Mouse (Mus musculus) forebrain, embryonic 13.5 days (tissue): ENCODE data around the gene Ranbp17. TPM values are rescaled to one million over a fixed set of nuclear protein-coding genes. Genes with fewer than 3 reads are reported as not detected.

Experiments
- ATAC-seq: fragments of 200-750 bp; cut with Nextera tagmentation; 2 replicates; pipeline ENCODE4 v1.8.0; 2017
- H3K27ac ChIP-seq: fragments of 300-500 bp; sonication (generic); 2 replicates; pipeline ENCODE4 v1.5.1; 2015; ENCODE audit warnings: inconsistent platforms, mild to moderate bottlenecking, moderate library complexity
- H3K27me3 ChIP-seq: fragments of 300-500 bp; sonication (generic); 2 replicates; pipeline ENCODE4 v1.6.1; 2015; ENCODE audit warnings: mild to moderate bottlenecking, inconsistent platforms
- H3K36me3 ChIP-seq: fragments of 300-500 bp; sonication (generic); 2 replicates; pipeline ENCODE4 v1.6.1; 2015; ENCODE audit warnings: mild to moderate bottlenecking, inconsistent platforms; ENCODE audit not compliant: poor library complexity, severe bottlenecking
- H3K4me1 ChIP-seq: fragments of 300-500 bp; sonication (generic); 2 replicates; pipeline ENCODE4 v1.6.1; 2015; ENCODE audit warnings: inconsistent platforms
- H3K4me2 ChIP-seq: fragments of 300-500 bp; sonication (generic); 2 replicates; pipeline ENCODE4 v1.6.1; 2015; ENCODE audit warnings: inconsistent platforms, mild to moderate bottlenecking, moderate library complexity
- H3K4me3 ChIP-seq: fragments of 300-500 bp; sonication (generic); 2 replicates; pipeline ENCODE4 v1.5.1; 2015; ENCODE audit warnings: mild to moderate bottlenecking, inconsistent platforms
- H3K9ac ChIP-seq: fragments of 300-500 bp; sonication (generic); 2 replicates; pipeline ENCODE4 v1.6.1; 2015; ENCODE audit warnings: mild to moderate bottlenecking, inconsistent platforms
- H3K9me3 ChIP-seq: fragments of 300-500 bp; sonication (generic); replicated peaks from 2 replicates; pipeline ENCODE4 v1.6.1; 2016; ENCODE audit warnings: inconsistent platforms
- WGBS: fragments of 180-500 bp; shearing (Covaris S2); methylation state at CpG from one replicate; pipeline ENCODE4 v1.1.7; 2015; 5-methylcytosine and 5-hydroxymethylcytosine counted together
- polyA plus RNA-seq: library from polyadenylated mRNA; unstranded; fragments of >200 nt; fragmentation: Nextera tagmentation; extraction: Ambion mirVana; gene quantifications from 2 replicates; pipeline ENCODE4 v1.2.1, GENCODE M21; 2015

Ranbp17 gene
- 8.5 and 9.8 TPM in 2 replicates for polyA plus RNA-seq

DNA sequence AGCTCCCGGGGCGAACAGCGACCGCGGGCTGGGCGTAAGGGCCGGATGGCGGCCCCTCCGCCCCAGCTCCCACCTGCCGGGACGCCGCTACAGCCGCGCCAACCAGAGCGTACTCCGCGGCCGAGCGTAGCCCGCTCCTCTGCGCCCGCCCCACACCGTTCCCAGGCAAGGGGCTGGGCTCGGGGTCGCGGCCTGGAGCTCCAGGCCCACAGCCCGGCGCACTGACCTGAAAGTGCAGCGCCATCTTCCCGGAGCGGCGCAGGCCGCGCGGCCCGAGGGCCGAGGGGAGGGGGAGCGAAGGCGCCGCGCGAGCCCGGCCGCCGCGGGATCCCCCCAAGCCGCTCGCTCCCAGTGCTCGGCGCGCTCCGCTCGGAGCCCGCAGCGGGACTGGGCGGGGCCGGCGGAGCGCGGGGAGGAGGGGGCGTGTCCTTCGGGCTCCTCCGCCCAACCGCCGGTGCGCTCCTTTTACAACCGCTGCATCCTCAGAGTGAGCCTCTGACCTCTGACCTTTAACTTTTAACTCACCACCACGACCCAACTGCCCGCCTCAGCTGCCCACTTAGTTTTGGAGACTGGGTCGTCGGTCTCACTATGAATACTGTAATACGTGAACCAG is at the start of gene Ranbp17:
Gene Ranbp17 (minus strand): TSS at position 371 of the 616 bp plus-strand sequence.
- H3K27ac ChIP-seq, result peak within 1 kb of the TSS; percentile 89
- no peaks in the 10 kb centered on the region for H3K27me3 ChIP-seq
- H3K9me3 ChIP-seq, result peaks cover 3% of the 10 kb centered on the region; the same call in 1 of the 2 replicates
- WGBS, result 1% methylated on average over 56 of the region's 72 CpGs
- H3K4me2 ChIP-seq, result peak within 1 kb of the TSS; percentile 72
- no peaks in the 10 kb centered on the region for H3K36me3 ChIP-seq
- peak; percentile 90 for ATAC-seq
- H3K4me3 ChIP-seq, result peak within 1 kb of the TSS; percentile 88
- peak within 1 kb of the TSS; percentile 92 for H3K9ac ChIP-seq
- H3K4me1 ChIP-seq, result peaks cover 4% of the 10 kb centered on the region; the same call in 1 of the 2 replicates

DNA sequence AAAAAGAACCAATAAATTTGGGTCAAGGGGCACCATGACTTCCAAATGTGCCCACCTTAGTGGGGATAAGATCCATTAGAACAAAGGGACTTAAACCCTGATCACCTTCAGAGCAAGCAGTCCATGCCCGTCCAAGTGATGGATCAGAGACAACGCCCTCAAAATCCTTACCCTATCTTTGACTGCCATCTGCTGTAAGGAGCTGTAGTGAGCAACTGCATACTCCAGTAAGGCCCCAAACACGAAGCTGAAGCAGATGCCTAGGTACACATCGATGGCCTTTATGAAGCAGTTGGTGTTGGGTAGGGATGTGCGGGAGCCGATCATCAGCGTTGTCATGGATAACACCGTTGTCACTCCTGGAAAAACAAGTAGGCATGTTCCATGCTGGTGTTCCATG is 40.6 kb upstream of the Ranbp17 start:
- Histone ChIP-seq H3K9ac (no peak overlapping the region), H3K27ac (no peak overlapping the region), H3K27me3 (no peaks in the 10 kb centered on the region), H3K9me3 (no peaks in the 10 kb centered on the region), H3K4me3 (no peak overlapping the region), H3K36me3 (no peaks in the 10 kb centered on the region), H3K4me1 (no peaks in the 10 kb centered on the region), H3K4me2 (no peak overlapping the region)
- no peak for ATAC-seq
- WGBS, result 81% methylated on average over 8 of the region's 8 CpGs

DNA sequence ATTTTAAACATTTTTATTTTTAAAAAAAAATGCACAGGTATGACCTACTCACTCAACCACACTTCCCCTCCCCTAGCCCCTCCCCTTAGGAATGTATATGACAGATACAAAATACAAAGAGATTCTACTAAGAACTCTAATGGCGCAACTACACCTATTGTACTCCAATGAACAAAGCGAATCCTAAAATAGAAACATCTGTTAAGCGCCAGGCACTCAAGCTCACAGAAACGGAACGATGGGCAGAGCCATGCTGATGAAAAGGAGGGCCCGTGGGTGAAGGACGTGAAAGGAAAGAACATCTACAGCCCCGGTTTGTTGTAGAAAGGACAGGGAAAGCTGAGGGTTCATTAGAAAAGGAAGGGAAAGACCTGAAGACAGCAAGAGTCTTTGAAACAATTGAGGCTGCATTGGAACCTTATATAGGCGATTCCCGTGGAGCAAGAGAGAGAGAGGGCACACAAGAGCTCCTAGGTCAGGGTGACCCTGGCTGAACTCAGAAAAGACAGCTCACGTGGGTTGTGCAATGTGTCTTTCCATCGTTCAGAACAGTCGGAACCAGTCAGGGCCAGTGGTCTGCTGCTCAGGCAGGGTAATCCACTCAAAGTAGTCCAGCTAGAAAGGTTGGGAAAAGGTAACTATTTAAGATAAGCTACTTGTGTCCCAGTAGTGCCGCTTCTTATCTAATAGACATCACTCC is 37.5 kb upstream of the Ranbp17 start:
- H3K4me2 ChIP-seq, result no peak overlapping the region
- H3K9me3 ChIP-seq, result no peaks in the 10 kb centered on the region
- no peak overlapping the region for H3K4me3 ChIP-seq
- H3K9ac ChIP-seq, result no peak overlapping the region
- H3K27me3 ChIP-seq, result no peaks in the 10 kb centered on the region
- ATAC-seq, result no peak
- no peaks in the 10 kb centered on the region for H3K4me1 ChIP-seq
- 78% methylated on average over 14 of the region's 14 CpGs for WGBS
- no peaks in the 10 kb centered on the region for H3K36me3 ChIP-seq
- H3K27ac ChIP-seq, result no peak overlapping the region

DNA sequence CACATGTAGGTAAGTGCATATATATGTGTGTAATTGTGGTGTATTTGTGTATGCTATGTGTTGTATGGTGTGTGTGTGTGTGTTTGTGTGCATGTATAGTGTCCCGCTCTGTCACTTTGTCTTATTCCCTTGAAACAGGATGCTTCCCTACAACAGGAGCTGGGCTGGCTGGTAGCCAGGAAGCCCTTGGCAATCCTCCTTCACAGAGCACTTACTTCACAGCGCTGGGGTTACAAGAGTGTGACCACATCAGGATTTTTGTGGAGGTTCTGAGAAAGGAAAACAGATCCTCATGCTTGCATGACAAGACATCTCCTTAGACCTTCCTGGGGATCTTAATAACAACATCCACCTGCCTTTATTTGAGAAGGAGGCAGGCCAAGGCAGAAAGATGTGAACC is 33.8 kb upstream of the Ranbp17 start:
- ATAC-seq, result no peak
- H3K4me1 ChIP-seq, result no peaks in the 10 kb centered on the region
- H3K4me2 ChIP-seq, result no peak overlapping the region
- H3K9ac ChIP-seq, result no peak overlapping the region
- H3K27me3 ChIP-seq, result no peaks in the 10 kb centered on the region
- H3K9me3 ChIP-seq, result no peaks in the 10 kb centered on the region
- H3K36me3 ChIP-seq, result no peaks in the 10 kb centered on the region
- H3K27ac ChIP-seq, result no peak overlapping the region
- no peak overlapping the region for H3K4me3 ChIP-seq
- 83% methylated on average over 2 of the region's 2 CpGs for WGBS

DNA sequence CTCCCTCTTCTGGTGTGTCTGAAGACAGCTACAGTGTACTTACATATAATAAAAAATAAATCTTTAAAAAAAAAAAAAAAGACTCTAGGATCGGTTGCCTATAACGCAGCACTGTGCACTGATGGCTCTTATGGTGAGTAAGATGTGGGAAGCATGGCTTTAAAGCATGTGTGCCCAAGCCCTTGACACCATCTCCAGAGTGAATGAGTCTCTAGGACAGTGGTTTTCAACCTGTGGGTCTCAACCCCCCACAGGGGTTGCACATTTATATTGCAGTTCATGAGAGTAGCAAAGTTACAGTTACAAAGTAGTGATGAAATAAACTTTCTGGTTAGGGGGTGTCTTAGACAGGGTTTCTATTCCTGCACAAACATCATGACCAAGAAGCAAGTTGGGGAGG is 31.4 kb upstream of the Ranbp17 start:
- H3K27ac ChIP-seq, result no peak overlapping the region
- H3K4me2 ChIP-seq, result no peak overlapping the region
- H3K4me1 ChIP-seq, result no peaks in the 10 kb centered on the region
- no peaks in the 10 kb centered on the region for H3K9me3 ChIP-seq
- no peak for ATAC-seq
- no peaks in the 10 kb centered on the region for H3K36me3 ChIP-seq
- H3K27me3 ChIP-seq, result no peaks in the 10 kb centered on the region
- no peak overlapping the region for H3K9ac ChIP-seq
- 92% methylated on average over 2 of the region's 2 CpGs for WGBS
- H3K4me3 ChIP-seq, result no peak overlapping the region

DNA sequence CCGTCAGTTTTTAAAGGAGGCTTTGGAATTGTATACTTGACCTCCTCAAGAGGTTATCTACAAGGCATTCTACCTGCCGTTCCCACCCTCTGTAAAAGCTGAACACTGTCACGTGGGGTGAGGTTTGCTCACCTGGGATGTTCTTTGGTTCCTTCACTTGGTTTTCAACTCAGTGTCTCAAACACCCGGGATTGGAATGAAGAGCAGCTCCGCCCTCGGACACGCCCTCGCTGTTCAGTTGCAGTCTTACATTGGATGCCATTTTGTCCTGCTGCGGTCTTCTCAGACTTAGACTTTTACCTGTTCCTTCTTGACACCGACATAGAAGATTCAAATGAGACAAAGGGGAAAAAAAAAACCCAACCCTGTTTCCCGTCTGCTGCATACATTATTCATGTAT is 30.6 kb upstream of the Ranbp17 start:
- 71% methylated on average over 11 of the region's 11 CpGs for WGBS
- H3K4me2 ChIP-seq, result no peak overlapping the region

DNA sequence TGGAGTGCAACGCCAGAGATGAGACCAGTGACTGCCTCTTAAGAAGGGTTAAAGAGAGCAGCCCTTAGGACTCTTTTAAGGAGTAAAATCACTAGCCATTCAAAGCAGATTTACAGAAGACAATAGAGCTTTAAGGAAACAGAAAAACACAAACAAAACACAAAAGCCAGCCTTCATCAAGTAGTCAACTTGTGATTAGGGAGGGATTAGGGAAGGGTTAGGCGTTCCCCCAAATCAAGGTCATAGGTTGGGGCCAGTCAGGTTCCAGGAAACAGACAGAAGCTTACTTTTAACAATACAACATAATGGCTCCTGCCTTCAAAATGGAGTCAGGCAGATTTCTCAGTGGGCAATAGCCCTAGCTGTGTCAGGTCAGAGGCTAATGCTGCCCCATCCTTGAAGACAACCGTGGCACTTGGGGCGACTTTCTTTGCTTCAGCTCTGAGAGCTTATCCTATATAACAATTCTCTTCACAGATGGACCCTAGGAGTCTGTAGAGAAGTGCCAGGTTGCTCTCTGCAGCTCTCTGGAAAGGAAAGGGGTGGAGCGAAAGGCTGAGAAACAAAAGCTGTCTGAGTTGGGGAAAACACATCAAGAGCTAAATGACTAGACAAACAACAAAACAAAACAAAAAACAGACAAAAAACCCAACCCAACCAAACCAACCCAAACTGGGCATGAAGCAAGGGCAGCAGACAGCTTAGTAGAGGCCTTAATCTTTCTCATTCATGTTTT is 24.0 kb upstream of the Ranbp17 start:
- Histone ChIP-seq H3K4me3 (no peak overlapping the region), H3K27me3 (no peaks in the 10 kb centered on the region), H3K27ac (no peak overlapping the region), H3K4me2 (no peak overlapping the region), H3K9ac (no peak overlapping the region), H3K9me3 (no peaks in the 10 kb centered on the region), H3K4me1 (no peaks in the 10 kb centered on the region), H3K36me3 (no peaks in the 10 kb centered on the region)
- WGBS, result 34% methylated on average over 5 of the region's 5 CpGs
- ATAC-seq, result no peak

More for the DNA sequence above, 30.6 kb upstream of the Ranbp17 start:
- Histone ChIP-seq H3K36me3 (no peaks in the 10 kb centered on the region), H3K4me3 (no peak overlapping the region), H3K4me1 (no peaks in the 10 kb centered on the region), H3K27me3 (no peaks in the 10 kb centered on the region), H3K9ac (no peak overlapping the region), H3K9me3 (no peaks in the 10 kb centered on the region), H3K27ac (no peak overlapping the region)
- ATAC-seq, result no peak

DNA sequence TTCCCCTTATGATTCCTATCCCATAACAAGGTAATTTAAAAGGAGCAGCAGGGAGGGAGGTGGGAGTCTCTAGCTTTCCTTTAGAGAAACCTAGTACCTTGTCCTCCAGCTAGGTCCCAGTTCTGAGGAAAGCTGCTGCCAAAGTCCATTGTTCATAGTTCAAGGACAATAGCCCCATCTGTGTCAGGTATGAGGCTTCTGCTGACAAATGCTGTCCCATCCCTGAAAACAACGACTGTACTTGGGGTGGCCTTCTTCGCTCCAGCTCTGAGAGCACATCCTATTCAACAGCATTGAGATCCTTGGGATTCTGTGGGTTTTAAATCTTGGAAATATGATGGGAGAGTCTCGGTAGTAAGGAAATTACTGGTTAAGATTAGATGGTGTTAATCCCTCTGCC is 23.1 kb upstream of the Ranbp17 start:
- no peak overlapping the region for H3K27ac ChIP-seq
- WGBS, result 93% methylated on average over 3 of the region's 3 CpGs

DNA sequence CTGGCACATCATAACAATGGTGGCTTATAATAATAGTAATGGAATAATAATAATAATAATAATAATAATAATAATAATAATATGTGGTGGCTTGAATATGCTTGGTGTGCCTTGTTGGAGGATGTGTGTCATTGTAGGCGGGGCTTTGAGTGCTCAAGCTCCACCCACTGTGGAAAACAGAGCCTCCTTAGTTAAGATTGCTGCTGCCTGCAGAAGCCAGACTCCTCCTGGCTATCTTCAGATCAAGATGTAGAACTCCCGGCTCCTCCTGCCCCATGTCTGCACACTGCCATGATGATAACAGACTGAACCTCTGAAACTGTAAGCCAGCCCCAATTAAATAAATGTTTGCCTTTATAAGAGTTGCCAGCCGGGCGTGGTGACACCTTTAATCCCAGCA is 21.0 kb upstream of the Ranbp17 start:
- Histone ChIP-seq H3K9me3 (no peaks in the 10 kb centered on the region), H3K9ac (no peak overlapping the region), H3K4me3 (no peak overlapping the region), H3K36me3 (no peaks in the 10 kb centered on the region), H3K4me2 (no peak overlapping the region), H3K4me1 (no peaks in the 10 kb centered on the region), H3K27ac (no peak overlapping the region), H3K27me3 (no peaks in the 10 kb centered on the region)
- no peak for ATAC-seq
- 83% methylated on average over 4 of the region's 4 CpGs for WGBS

More for the DNA sequence above, 23.1 kb upstream of the Ranbp17 start:
- Histone ChIP-seq H3K36me3 (no peaks in the 10 kb centered on the region), H3K4me1 (no peaks in the 10 kb centered on the region), H3K9me3 (no peaks in the 10 kb centered on the region), H3K27me3 (no peaks in the 10 kb centered on the region), H3K4me2 (no peak overlapping the region), H3K4me3 (no peak overlapping the region), H3K9ac (no peak overlapping the region)
- ATAC-seq, result no peak

DNA sequence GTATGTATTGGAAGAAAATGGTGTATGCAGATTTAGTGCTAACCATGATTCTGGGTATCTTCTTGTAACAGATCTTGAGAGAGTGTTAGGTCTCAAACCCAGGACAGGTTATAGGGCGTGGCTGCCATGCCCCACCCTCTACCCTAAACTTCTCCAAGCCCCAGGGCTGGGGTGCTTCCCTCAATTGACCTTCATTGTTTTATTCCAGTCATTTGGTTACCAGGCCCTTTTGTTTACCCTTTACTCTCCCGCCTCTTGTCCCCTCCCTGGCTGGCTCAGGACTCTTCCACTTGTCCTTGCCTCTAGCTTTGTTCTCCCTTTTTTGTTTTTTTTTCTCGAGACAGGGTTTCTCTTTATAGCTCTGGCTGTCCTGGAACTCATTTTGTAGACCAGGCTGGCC is 20.0 kb upstream of the Ranbp17 start:
- Histone ChIP-seq H3K9ac (no peak overlapping the region), H3K27me3 (no peaks in the 10 kb centered on the region), H3K4me3 (no peak overlapping the region), H3K4me2 (no peak overlapping the region), H3K36me3 (no peaks in the 10 kb centered on the region), H3K27ac (no peak overlapping the region), H3K9me3 (no peaks in the 10 kb centered on the region), H3K4me1 (no peaks in the 10 kb centered on the region)
- 68% methylated on average over 3 of the region's 3 CpGs for WGBS
- ATAC-seq, result no peak

DNA sequence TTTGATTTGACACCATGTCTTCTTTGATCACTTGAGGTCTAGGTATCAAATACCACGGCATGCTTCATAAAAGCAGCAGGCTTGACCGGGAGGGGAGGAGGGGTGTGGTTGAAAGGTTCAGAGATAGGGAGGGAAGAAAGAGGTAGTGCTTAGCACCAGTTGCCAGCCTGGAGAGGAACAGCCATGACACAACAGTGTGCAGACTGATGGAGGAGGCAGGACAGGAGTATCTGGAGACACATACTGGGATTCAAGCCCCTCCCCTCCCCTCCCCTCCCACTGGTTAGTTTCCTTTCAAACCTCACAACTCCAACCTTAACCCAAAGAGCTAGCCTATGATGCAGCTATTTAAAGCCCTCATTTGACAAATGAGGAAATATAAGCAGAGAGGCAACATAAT is 16.0 kb upstream of the Ranbp17 start:
- H3K27ac ChIP-seq, result no peak overlapping the region
- no peak overlapping the region for H3K9ac ChIP-seq
- no peak for ATAC-seq
- no peak overlapping the region for H3K4me3 ChIP-seq
- H3K9me3 ChIP-seq, result no peaks in the 10 kb centered on the region
- no peaks in the 10 kb centered on the region for H3K27me3 ChIP-seq
- no peak overlapping the region for H3K4me2 ChIP-seq
- 78% methylated on average over 2 of the region's 2 CpGs for WGBS
- no peaks in the 10 kb centered on the region for H3K4me1 ChIP-seq
- no peaks in the 10 kb centered on the region for H3K36me3 ChIP-seq

DNA sequence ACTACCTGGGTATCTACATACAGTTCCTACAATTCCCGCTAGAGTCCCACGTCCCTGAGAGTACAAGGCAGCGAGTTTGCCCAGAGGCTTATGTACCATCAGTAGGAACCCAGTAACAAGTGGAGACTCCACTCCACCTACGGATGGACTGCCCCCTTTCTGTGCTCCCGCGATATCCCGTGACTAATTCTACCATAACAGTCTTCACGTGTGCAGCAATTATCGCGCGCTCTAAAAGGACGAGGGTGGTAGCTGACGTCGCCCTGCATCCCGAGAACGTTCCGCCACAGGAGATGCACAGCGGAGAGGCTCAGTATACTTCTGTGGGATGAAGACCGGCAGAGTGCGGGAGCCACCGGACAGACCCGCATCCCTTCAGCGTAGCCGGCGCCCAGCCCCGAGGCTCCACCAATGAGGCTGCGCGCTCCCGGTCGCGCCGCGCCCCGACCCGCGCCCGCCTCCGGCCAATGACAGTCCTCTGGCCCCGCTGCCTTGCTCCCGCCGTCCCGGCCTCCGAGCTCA is 631 bp downstream of the Ranbp17 start:
- peak overlapping the region; percentile 72 for H3K4me2 ChIP-seq
- H3K4me1 ChIP-seq, result peaks cover 4% of the 10 kb centered on the region; the same call in 1 of the 2 replicates
- under 1% methylated on average over 43 of the region's 43 CpGs for WGBS
- peak; percentile 89 for ATAC-seq
- peaks cover 3% of the 10 kb centered on the region; the same call in 1 of the 2 replicates for H3K9me3 ChIP-seq
- peak overlapping the region; percentile 92 for H3K9ac ChIP-seq
- H3K27ac ChIP-seq, result peak overlapping the region; percentile 89
- H3K27me3 ChIP-seq, result no peaks in the 10 kb centered on the region
- no peaks in the 10 kb centered on the region for H3K36me3 ChIP-seq
- peak overlapping the region; percentile 88 for H3K4me3 ChIP-seq
